Mouse (Mus musculus) bone marrow macrophage, adult 2 months (primary cell): Measurements from ENCODE around the gene Spag16. TPM values are rescaled to one million over a fixed set of nuclear protein-coding genes. Genes with fewer than 3 reads are reported as not detected.
"Not testable (repeated sequence)": the region's sequence is repeated elsewhere in the genome, so short reads cannot be mapped to it uniquely, and the experiment has no call there.

Experiments used
- H3K27ac ChIP-seq: 2 replicates; pipeline ENCODE4 v1.5.1; 2012; ENCODE audit warnings: low read depth, low read length; ENCODE audit not compliant: insufficient read depth
- H3K4me1 ChIP-seq: 2 replicates; pipeline ENCODE4 v1.6.1; 2012; ENCODE audit warnings: low read length; ENCODE audit not compliant: control insufficient read depth, insufficient read depth
- H3K4me3 ChIP-seq: 2 replicates; pipeline ENCODE4 v1.5.1; 2012; ENCODE audit warnings: mild to moderate bottlenecking, low read length, moderate library complexity; ENCODE audit not compliant: insufficient read depth
- CTCF ChIP-seq: IDR thresholded peaks from 2 replicates; pipeline ENCODE4 v1.5.1; 2012; ENCODE audit warnings: low read depth, mild to moderate bottlenecking, low read length, moderate library complexity
- POLR2A ChIP-seq: IDR thresholded peaks from 2 replicates; pipeline ENCODE4 v1.6.1; 2012; ENCODE audit warnings: mild to moderate bottlenecking, low read depth, low read length, borderline replicate concordance
- polyA plus RNA-seq: library from polyadenylated mRNA; stranded (reverse); fragments of >200 nt; gene quantifications from 2 replicates; pipeline ENCODE4 v1.2.4, GENCODE M21; 2012; ENCODE audit not compliant: missing spikeins, insufficient read depth, insufficient read length

Spag16 gene
- not detected in 2 replicates for polyA plus RNA-seq

GRCm38 (mm10) chr1:69826806-69827703 is at the start of gene Spag16:
Spag16 (plus strand) TSS chr1:69826970.
- Histone ChIP-seq H3K4me3 (no peak within 1 kb of the TSS), H3K27ac (no peak within 1 kb of the TSS), H3K4me1 (no peaks in the 10 kb centered on the region)
- no peak for TF ChIP-seq POLR2A
- no peak for TF ChIP-seq CTCF

DNA sequence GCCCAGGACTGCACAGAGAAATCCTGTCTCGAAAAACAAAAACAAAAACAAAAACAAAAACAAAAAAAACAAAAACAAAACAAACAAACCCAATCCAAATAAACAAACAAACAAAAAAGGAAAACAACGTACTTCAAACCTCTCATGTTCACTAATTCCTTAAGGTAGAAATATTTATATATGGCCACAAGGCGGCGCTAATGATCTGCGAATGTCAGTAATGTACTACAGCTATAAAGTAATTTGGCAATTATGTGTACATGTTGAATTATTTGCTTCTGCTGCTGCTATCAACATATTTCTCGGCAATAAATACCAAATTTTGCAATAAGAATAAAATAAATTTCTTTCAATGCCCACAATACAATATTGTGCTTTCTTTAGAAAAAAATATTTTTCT is 41.6 kb upstream of the Spag16 start:
- Histone ChIP-seq H3K4me3 (no peak overlapping the region), H3K4me1 (no peaks in the 10 kb centered on the region), H3K27ac (no peak overlapping the region)
- TF ChIP-seq CTCF = no peak
- no peak for TF ChIP-seq POLR2A

DNA sequence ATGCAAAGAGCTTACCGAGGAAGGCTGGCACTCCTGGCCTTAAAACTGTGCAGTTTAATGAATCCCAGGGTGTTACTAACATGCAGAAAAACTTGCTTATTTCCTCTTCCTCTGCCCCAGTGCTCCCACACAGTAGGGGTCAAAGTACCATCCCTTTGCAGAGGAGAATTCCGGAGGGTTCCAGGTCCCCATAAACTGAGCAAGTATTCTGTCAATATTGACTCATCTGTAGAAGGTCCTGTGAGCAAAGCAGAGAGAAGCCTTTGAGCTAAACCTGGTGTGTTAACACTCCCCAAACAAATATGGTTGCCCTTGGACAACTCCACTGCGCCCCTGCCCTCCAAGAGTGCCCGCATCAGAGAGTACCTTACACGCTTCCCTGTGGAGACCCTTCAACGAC is 40.1 kb upstream of the Spag16 start:
- TF ChIP-seq POLR2A = no peak
- no peak for TF ChIP-seq CTCF

DNA sequence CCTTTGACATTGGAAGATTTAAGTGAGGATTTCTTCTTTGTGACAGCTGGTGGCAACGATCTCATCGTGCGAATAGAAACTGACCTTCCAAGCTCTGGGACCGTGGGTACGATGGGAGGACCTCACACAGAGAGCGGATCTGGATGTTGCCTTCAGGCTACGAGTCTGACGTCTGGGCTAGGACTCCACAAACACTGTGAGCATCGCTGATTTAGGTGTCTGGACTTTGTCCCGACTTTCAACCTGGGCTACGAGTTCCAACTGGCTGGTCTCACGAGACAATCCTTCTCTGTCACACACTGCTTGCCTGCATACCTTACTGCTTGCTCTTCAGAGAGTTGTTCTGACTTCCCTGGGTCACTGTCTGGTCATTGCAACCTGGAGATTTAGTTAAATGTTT is 39.4 kb upstream of the Spag16 start:
- no peaks in the 10 kb centered on the region for H3K4me1 ChIP-seq
- no peak overlapping the region for H3K27ac ChIP-seq
- H3K4me3 ChIP-seq = no peak overlapping the region
- TF ChIP-seq CTCF (no peak), POLR2A (no peak)

More for the DNA sequence above, 40.1 kb upstream of the Spag16 start:
- Histone ChIP-seq H3K27ac (no peak overlapping the region), H3K4me1 (no peaks in the 10 kb centered on the region), H3K4me3 (no peak overlapping the region)

GRCm38 (mm10) chr1:69790337-69791250 is 36.2 kb upstream of the Spag16 start:
- no peak overlapping the region for H3K27ac ChIP-seq
- H3K4me3 ChIP-seq = no peak overlapping the region
- H3K4me1 ChIP-seq = no peaks in the 10 kb centered on the region
- TF ChIP-seq CTCF = no peak
- no peak for TF ChIP-seq POLR2A

DNA sequence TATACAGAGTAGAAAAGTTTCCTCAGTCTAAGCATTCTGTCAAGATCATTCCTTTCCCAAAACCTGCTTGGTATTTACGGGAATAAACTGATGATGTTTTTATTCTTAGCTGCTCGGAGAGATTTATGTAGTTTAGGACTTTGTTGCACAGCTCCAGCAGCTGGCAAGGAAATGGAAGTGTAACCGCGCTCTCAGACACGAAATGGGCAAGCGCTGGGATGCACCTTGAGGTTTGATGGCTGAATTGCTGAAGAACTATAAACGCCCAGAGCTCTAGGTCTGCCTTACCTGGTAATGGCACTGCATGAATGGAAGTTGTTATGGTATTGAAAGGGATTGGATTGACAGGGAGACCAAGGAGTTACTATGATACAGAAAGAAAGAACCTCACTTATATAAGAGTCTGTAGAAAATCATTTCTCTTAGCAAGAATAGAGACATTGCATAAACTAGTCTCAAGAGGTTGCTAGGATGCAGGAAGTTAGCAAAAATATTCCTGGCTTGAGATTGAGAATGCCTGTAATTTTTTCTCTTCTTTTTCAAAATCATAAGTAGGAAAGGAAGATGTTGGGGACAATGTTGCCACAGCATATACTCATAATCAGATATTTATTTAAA is 27.7 kb upstream of the Spag16 start:
- H3K27ac ChIP-seq = no peak overlapping the region
- TF ChIP-seq POLR2A = no peak
- no peak for TF ChIP-seq CTCF
- H3K4me3 ChIP-seq = no peak overlapping the region
- H3K4me1 ChIP-seq = no peaks in the 10 kb centered on the region

GRCm38 (mm10) chr1:69810161-69810560 is 16.6 kb upstream of the Spag16 start:
- TF ChIP-seq POLR2A (no peak), CTCF (no peak)
- Histone ChIP-seq H3K4me1 (no peaks in the 10 kb centered on the region), H3K4me3 (no peak overlapping the region), H3K27ac (no peak overlapping the region)

- not testable (repeated sequence) for H3K27ac ChIP-seq, H3K4me1 ChIP-seq, H3K4me3 ChIP-seq
These were observed 1.1 kb upstream of the Spag16 start for GRCm38 (mm10) chr1:69825635-69826034.

DNA sequence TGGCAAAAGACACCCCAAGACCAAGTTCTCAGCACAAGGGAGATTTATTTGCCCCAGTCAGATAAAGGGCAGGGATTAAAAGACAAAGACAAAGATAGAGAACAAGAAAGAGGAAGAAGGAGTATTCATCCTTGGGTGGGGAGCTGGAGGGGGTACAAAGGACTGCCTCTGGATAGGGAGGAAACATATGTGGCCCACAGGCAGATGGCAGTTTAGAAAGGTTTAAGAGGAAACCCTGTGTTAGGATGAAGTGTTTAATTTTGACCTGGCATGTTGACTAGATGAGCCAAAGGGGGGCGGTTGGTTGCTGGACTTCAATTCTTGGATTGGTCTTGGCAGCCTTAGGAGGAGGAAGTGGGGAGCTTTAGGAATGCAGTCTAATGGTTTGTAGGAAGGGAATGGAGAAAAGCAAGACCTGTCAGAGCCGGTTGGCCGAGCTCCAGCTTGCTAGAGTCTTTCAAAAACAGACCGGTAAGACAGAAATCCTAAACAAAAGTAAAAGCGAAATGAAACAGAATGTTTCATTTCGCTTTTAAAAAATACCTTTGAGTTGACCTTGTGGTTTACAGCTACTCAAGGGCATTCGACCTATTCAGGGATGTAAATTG is 2.2 kb downstream of the Spag16 start:
- TF ChIP-seq POLR2A (no peak), CTCF (no peak)
- Histone ChIP-seq H3K27ac (no peak overlapping the region), H3K4me1 (no peaks in the 10 kb centered on the region), H3K4me3 (no peak overlapping the region)
